Mouse (Mus musculus): Measurements from ENCODE around the gene Sardh. TPM values are rescaled to one million over a fixed set of nuclear protein-coding genes. Genes with fewer than 3 reads are reported as not detected.

The Sardh gene
- polyA plus RNA-seq, 1 experiment = 17.7 TPM

DNA sequence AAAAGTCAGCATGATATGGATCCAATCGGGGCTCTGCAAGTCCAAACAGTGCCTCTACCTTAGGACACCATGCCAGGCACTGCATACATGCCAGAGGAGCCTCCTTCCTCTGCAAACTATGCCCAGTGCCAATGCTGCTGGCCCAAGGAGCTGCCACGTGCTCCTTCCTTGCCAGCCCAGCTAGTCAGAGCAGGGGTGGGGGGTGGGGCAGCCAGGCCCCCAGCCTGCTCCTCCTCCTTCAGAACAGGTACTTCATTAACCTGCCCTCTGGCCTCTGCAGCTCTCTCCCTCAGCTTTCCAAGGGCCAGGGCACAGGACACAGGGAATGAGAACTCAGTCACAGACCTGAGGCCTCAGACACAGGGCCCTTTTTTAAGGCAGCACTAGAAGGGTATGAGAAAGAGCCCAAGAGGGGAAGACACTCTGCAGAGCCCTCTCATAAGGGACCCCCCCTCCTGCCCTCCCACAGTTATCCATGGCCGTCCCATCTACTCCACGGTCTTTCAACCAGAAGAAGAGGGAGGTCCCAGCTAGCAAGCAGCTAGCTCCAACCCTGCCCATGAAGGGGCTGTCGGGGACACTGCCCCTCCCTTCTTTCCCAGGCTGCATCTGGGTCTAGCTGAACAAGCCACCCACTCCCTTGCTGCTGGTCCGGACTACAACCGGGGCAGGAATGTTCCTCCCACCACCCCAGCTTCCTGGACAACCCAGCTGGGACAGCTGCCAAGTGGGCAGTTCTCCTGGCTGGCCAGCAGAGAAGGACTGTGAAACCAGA is 1.2 kb downstream of the Sardh start:
- H3K4me1 ChIP-seq (ENCODE audit: control insufficient read depth, insufficient read depth, insufficient read length, low read length) = peaks cover 5% of the 10 kb centered on the region; the same call in 1 of the 2 replicates
- H3K27ac ChIP-seq (replicated peaks; ENCODE audit: low read depth, low read length) = peak overlapping the region; percentile 35; the same call in 1 of the 2 replicates
- peak overlapping the region; percentile 24 for H3K4me3 ChIP-seq (ENCODE audit: insufficient read depth, low read depth, low read length)

DNA sequence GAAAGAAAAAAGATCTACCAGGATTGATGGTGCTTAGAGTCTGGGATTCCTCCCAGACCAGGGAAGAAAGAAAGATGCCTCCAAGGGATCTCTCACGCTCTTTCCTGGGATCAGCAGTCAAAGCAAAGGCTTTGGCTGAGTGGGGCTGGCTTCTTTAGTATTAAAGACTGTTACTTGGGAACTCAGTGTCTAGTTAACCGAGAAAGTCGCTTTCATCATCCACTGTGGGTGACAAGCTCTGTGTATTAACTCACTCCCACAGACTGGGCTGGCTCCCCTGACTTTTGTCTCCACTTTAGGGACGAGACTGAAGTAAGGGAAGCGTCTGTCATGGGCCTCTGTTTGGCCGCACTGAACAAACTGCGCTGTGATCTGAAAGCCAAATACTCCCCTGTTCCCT is 2.2 kb downstream of the Sardh start:
- no peak overlapping the region for H3K27ac ChIP-seq (replicated peaks; ENCODE audit: low read depth, low read length)
- H3K4me1 ChIP-seq (ENCODE audit: control insufficient read depth, insufficient read depth, insufficient read length, low read length) = peaks cover 5% of the 10 kb centered on the region; the same call in 1 of the 2 replicates
- H3K4me3 ChIP-seq (ENCODE audit: insufficient read depth, low read depth, low read length) = no peak overlapping the region

DNA sequence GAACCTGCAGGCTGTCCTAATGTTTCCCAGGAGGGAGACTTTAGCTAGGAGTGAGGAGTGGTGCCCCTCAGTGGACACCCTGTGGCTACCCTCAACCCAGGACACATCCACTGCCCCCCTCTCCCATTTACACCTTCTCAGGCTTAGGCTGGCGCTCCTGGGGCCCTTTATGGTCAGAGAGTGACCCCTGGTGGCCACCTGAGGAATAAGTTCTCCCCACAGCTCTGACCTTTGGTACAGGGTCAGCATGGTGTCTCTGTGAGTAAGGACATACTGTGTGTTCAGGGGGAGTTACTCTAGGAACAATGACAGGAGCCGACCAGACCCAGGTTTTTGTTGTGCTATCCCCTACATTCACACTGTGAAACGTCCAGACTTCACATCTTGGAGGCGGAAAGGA is 10.8 kb downstream of the Sardh start:
- Histone ChIP-seq H3K4me1 (ENCODE audit: control insufficient read depth, insufficient read depth, insufficient read length, low read length) (peaks cover 3% of the 10 kb centered on the region; the same call in 1 of the 2 replicates), H3K4me3 (ENCODE audit: insufficient read depth, low read depth, low read length) (no peak overlapping the region), H3K27ac (replicated peaks; ENCODE audit: low read depth, low read length) (no peak overlapping the region)

DNA sequence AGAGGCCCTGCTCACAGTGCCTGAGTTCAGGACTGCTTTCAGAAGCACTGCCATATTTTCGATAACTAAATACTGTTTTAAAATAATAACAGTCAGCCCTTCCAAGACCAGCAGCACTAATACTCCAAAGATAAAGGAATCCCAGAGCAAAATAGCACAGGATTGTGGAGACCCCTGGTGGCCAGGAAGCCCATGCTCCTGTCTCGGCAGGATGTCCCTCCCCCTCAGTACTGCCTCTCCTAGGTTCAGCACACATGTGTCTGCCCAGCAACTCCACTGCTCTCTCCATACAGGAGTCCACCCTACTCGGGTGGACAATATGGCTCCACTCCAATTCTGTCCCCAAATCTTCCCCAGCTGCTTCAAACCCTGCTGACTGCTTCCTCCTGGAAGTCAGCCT is 12.4 kb downstream of the Sardh start:
- no peak overlapping the region for H3K27ac ChIP-seq (replicated peaks; ENCODE audit: low read depth, low read length)
- peaks cover 3% of the 10 kb centered on the region; the same call in 1 of the 2 replicates for H3K4me1 ChIP-seq (ENCODE audit: control insufficient read depth, insufficient read depth, insufficient read length, low read length)
- no peak overlapping the region for H3K4me3 ChIP-seq (ENCODE audit: insufficient read depth, low read depth, low read length)

DNA sequence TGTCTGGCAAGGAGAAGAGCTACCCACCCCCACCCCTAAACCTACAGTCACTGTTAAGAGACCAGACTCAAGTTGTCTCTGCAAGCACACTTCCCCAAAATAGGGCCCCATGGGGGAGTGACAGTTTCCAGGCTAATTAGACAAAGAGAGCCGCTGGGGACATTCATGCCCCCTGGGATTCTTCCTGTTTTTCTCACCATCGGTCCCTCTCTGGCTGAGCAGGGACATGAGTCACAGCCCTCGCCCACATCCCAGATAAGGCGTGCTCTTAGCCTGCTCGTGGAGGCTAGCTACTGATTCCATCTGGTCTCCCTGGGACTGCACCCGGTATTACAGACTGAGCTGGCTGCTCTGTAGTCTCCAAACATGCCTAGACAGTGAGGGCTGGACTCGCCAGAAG is 15.8 kb downstream of the Sardh start:
- H3K4me3 ChIP-seq (ENCODE audit: insufficient read depth, low read depth, low read length) = no peak overlapping the region
- H3K4me1 ChIP-seq (ENCODE audit: control insufficient read depth, insufficient read depth, insufficient read length, low read length) = peaks cover 6% of the 10 kb centered on the region; the same call in 1 of the 2 replicates
- H3K27ac ChIP-seq (replicated peaks; ENCODE audit: low read depth, low read length) = no peak overlapping the region

DNA sequence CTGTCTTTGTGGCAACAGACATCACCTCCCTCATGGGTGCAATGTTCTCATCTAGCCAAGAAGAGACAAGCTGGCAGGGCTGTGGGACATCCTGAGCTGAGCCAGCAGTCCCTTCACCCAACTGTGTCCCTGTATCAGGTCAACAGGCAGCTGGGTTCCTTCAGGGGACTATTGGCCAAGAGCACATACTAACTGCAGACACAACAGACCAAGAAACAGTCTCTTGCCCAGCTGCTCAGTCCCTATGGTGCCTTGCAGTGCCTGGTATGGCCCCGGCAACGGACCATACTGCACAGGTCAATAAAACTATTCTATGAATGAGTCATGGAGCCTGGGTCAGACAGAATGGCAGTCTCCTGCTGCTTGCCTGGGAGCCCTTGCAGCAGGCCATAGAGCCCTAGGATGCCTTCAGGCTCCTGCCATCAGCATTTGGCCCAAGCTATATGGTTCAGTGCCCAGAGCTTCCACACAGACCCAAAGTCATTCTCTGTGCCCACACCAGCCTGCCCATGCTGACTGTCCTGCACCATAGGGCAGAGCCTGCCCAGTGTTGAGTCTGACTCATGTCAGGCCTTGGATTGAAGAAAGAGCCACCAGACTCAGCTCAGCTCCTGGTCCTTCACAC is 18.5 kb downstream of the Sardh start:
- Histone ChIP-seq H3K27ac (replicated peaks; ENCODE audit: low read depth, low read length) (no peak overlapping the region), H3K4me3 (ENCODE audit: insufficient read depth, low read depth, low read length) (no peak overlapping the region), H3K4me1 (ENCODE audit: control insufficient read depth, insufficient read depth, insufficient read length, low read length) (peaks cover 6% of the 10 kb centered on the region; the same call in 1 of the 2 replicates)

DNA sequence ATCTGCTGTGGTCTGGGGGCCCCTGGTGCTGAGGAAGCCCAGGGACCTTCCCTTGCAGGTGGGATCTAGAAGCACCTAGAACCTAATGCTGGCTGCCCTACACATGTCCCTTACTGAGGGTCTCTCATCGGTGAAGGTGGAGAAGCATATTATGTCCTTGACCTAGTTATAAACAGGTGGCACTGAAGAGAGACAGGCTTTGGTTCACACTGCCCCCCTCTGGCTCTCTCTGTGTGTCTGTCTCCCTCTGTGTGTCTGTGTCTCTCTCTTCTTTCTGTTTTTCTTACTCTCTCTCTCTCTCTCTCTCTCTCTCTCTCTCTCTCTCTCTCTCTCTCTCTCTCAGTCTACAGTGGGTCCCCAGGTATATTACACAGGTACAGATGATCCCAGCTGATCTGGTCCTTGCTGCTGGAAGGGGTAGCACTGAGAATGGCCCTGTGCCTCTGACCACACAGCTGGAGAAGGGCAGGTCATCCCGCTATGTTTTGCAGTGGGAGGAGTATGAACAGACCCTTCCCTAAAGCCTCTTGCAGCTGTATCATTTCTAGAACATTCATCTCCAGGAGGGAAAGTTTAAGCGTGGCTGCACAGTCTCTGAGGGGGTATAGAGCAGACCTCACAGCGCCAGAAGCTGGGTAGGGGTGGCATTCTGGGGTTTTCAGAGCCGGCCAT is 19.2 kb downstream of the Sardh start:
- Histone ChIP-seq H3K4me3 (ENCODE audit: insufficient read depth, low read depth, low read length) (no peak overlapping the region), H3K27ac (replicated peaks; ENCODE audit: low read depth, low read length) (no peak overlapping the region), H3K4me1 (ENCODE audit: control insufficient read depth, insufficient read depth, insufficient read length, low read length) (peaks cover 6% of the 10 kb centered on the region; the same call in 1 of the 2 replicates)

DNA sequence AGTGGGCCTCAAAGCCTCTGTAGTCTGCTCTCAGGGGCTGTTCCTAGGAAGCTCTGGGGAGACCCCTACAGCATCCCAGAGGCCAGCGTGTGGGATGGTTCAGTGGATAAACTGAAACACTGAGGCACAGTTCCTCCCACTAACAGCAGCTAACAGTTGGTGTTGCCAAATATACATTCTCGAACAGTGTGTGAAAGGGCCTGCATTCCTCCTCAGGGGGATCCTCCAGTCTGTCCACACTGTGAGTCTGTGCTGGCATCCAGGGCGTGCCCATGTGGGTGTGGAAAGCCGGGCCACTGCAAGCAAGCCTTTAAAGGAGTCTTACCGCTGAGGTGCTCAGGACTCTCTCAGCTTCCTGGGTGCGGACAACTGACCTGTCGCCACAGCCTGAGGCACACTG is 21.6 kb downstream of the Sardh start:
- H3K4me3 ChIP-seq (ENCODE audit: insufficient read depth, low read depth, low read length) = no peak overlapping the region

DNA sequence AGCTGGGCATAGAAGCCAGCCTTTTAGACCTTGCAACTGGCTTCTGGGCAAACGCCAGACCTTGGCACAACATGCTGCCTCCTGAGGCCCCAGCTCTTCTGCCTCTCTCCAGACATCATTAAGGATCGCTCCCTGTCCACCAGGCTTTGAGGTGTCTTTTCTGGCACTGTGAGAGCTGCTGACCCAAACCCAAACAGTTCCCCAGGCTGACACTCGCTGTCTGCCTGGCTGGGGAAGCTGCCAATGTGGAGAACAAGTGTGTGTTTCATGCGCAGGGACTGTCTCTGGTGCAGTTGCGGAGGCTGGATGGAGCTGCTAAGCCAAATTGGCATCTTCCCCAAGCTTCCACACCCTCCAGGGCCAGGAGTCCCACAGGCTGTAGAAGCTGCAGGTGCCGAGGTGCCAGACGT is 25.1 kb downstream of the Sardh start:
- Histone ChIP-seq H3K27ac (replicated peaks; ENCODE audit: low read depth, low read length) (no peak overlapping the region), H3K4me3 (ENCODE audit: insufficient read depth, low read depth, low read length) (no peak overlapping the region)

More for the DNA sequence above, 21.6 kb downstream of the Sardh start:
- Histone ChIP-seq H3K4me1 (ENCODE audit: control insufficient read depth, insufficient read depth, insufficient read length, low read length) (0 out of 2 replicates have a peak, but pooled peaks cover 3% of the 10 kb centered on the region), H3K27ac (replicated peaks; ENCODE audit: low read depth, low read length) (no peak overlapping the region)

DNA sequence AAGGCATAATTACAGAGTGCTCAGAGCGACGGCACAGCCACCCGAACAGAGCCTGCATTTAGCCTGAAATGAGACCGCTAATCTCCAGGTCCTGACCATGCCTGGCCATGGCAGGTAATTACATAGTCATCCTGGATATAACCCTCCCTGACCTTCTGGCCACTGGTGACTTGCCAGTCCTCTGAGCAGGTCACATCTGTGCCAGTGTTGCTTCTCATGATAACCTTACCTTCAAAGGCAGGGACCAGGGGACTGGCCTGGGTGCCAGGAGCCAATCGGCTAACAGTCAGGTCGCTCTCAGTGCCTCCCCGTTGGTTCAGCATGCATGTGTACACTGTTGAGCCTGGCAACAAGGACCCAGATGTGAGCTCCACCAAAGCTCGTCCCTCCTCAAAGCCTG is 29.6 kb downstream of the Sardh start:
- H3K4me1 ChIP-seq (ENCODE audit: control insufficient read depth, insufficient read depth, insufficient read length, low read length) = no peaks in the 10 kb centered on the region
- no peak overlapping the region for H3K4me3 ChIP-seq (ENCODE audit: insufficient read depth, low read depth, low read length)
- no peak overlapping the region for H3K27ac ChIP-seq (replicated peaks; ENCODE audit: low read depth, low read length)

More for the DNA sequence above, 25.1 kb downstream of the Sardh start:
- no peaks in the 10 kb centered on the region for H3K4me1 ChIP-seq (ENCODE audit: control insufficient read depth, insufficient read depth, insufficient read length, low read length)

DNA sequence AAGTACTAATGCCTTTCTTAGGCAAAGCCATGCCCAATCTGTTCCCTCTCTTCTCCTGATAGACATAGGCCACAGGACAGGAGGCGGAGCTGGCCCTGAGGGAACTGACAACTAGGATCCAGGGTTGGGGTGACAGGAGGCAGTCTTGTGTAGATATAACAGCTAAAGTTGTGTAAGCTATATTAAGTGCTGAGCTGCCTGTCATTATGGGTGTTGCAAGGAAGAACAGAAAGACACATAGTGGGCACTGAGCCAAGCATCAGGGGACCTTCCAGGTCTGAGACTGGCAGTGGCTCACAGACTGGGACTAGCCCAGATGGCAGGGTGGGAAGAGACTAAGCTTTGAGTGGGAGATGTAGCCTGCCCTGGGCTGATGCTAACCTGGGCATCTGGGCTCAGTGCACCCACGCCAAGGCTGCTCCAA is 30.0 kb downstream of the Sardh start:
- H3K27ac ChIP-seq (replicated peaks; ENCODE audit: low read depth, low read length) = no peak overlapping the region
- no peaks in the 10 kb centered on the region for H3K4me1 ChIP-seq (ENCODE audit: control insufficient read depth, insufficient read depth, insufficient read length, low read length)
- H3K4me3 ChIP-seq (ENCODE audit: insufficient read depth, low read depth, low read length) = no peak overlapping the region

DNA sequence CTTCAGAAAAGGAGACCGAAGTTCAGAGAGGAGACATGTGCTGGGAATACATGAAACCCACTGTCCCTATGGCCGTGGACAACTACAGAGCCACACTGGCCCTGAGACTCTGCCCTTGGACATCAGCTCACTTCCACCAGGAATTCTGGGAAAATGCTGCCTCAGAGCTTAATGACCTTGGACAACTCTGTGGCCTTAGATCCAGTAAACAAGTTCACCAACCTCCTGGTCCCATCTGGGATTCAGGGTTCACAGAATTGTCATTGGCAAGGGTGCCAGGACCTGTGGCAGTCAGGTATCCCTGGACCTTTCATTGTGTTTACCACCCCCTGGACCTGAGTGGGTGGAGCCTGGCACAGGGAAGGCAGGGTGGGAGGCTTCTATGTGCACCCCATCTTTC is 32.6 kb downstream of the Sardh start:
- H3K4me3 ChIP-seq (ENCODE audit: insufficient read depth, low read depth, low read length) = no peak overlapping the region
- H3K4me1 ChIP-seq (ENCODE audit: control insufficient read depth, insufficient read depth, insufficient read length, low read length) = peaks cover 6% of the 10 kb centered on the region; the same call in 1 of the 2 replicates
- no peak overlapping the region for H3K27ac ChIP-seq (replicated peaks; ENCODE audit: low read depth, low read length)

DNA sequence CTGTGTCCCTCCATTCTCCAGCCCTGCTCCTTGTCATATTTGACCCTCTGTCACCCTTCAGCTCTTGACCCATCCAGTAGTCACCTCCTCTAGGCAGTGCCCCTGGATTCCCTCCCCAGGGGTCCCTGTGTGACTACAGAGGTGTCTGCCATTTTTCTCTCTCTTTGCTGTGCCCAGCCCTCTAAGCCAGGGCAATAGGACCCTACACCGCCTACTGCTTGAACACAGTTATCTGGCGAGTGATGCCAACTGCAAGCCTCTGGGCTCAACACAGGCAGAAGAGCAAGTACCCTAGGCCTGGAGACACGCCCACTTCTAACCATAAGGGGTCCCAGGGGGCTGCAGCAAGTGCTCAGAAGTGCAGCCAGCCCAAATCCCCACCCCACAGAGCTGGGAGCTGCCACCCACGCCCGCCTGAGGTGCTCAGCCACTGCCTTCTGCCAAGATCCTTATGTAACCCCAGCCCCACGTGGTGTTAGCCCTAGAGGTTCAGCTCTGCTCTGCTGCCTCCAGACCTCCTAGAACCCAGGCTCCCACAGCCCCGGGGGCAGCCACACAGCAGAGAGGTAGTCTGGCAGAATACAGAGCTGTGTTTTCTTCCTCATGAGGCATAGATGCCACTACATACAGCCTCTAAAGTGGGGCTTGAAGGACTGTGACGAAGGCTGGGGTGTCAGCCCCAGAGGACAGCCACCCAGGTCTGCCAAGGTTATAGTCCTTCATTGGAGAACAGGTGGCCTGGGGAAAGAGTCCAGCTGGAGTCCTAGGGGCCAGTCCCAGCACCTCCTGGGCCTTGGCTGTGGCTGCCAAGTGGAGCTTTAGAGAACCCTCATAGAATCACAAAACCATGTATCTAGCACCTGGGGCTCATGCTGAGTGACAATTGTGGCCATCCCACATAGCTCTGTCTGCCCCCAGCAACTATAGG is 35.9 kb downstream of the Sardh start:
- H3K27ac ChIP-seq (replicated peaks; ENCODE audit: low read depth, low read length) = peak overlapping the region; percentile 75
- H3K4me1 ChIP-seq (ENCODE audit: control insufficient read depth, insufficient read depth, insufficient read length, low read length) = peaks cover 9% of the 10 kb centered on the region

DNA sequence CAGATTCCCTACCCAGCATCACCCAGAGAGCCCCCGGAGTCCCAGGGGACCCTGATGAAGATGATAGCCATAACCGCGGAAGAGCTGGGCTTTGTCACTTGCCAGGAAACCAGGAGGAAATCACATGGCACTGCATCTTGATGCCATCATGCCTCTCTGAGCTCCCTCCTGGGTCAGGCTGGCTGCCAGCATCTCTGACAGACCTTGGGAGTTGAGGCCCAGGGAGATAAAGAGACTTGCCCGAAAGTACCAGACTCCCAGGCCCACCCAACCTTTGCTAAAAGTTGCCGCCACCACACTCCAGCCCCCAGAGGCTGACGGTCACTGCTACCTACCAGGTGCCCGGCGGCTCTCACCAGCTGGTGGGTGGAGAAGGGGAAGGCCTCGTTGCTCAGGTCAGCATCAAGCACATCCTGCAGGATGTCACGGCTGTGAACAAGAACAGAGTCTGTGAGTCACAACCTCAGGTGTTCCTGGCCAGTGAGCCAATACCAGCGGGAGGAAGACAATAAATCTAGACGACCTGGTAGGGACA is 37.4 kb downstream of the Sardh start:
- no peak overlapping the region for H3K4me3 ChIP-seq (ENCODE audit: insufficient read depth, low read depth, low read length)
- H3K27ac ChIP-seq (replicated peaks; ENCODE audit: low read depth, low read length) = no peak overlapping the region
- peaks cover 14% of the 10 kb centered on the region for H3K4me1 ChIP-seq (ENCODE audit: control insufficient read depth, insufficient read depth, insufficient read length, low read length)

More for the DNA sequence above, 35.9 kb downstream of the Sardh start:
- H3K4me3 ChIP-seq (ENCODE audit: insufficient read depth, low read depth, low read length) = no peak overlapping the region
